Mouse (Mus musculus) urinary bladder, postnatal 25 days (tissue): ENCODE measurements around the gene Gdpd5.

Source experiments
- DNase-seq: peaks from one replicate; pipeline ENCODE4 v3.0.0; 2022; ENCODE audit warnings: low spot score

The Gdpd5 gene

DNA sequence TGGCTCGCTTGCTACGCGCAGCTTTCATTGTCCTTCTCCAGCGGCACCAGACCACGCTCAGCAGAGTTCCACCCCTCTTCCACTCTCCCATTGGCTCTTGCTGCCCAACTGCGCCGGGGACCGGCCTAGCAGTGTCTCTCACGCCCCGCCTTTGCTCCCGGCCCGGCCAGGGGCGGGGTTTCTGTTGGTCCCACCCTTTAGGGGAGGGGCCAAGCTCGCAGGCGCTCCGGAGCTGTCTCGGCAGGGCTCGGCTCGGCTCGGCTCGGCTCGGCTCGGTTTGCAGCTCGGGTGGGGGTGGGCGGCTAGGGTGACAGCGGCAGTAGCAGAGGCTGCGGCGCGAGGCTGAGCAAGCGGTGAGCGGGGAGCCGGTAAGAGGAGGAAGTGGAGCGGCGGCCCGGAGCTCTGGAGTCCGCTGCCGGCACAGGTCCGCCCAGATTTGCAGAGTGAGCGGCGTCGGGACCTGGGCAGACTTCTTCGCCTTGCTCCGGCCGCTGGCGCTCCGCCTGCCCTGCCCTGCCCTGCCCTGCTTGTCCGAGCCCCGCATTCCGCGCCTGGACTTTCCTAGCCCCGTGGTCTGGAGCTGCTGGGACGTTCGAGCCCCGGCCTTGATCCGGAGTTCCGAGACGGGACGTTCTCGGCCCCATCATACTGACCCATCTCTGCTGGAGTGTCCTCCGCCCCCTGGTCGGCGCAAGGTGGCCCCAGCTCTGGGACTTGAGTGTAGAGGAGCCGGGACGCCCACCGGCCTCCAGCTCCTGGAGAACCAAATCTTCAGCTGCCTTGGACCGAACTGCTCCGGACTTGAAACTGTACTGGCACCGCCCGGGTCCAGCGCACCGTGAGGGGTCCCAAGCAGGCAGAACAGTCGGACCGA is at the start of gene Gdpd5:
Gene Gdpd5 (plus strand): TSS at position 201 of the 874 bp plus-strand sequence.
- DNase-seq: peak; percentile 100

DNA sequence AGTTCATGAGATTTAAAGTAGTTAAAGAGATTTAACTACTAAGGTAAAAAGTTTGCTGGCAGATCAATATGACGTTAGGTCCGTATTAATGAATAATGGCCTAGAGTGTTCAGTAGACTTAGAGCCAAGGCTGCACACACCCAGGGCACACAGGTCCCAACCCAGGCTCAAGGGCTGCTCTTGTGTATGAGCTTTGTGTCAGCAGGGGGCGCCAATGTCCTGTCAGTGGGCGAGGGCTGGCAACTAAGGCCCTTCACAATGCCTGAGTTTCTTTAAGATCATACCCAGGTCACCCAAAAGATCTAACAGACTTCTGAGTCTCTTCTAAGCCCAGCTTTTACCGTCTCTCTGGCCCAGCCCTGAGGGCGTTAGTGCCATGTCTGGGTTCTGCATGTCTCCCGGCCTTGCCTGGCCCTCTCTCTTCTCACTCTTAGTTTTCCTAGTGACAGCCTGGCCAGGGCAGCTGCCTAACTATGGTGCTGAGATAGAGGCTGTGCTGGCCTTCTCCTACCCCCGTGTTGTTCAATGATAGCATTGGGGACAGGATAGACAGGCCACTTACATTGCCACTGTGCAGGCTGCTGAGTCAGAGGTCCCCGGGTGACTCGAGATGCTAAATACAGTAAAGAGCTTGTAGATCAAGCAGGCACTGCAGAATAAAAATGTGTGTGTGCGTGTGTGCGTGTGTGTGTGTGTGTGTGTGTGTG is 48.3 kb upstream of the Gdpd5 start:
- peak; percentile 89 for DNase-seq

DNA sequence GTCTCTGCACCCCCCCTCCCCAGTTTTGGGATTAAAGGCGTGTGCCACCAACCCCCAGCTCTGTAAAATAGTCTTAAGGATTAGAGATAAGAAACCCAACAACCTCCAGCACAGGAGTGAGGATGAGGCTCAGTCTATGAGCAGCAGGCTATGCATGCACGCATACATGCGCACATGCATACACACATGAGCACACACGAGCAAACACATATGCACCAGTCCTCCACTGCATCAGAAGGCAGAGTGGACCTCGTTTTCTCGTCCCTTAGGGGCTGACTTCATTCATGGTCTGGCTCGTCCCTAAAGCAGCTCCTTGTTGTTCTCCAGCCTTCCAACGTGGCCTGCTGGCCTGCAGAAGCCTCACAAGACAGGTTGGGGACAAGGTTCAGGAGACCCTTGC is 40.5 kb upstream of the Gdpd5 start:
- DNase-seq: no peak

DNA sequence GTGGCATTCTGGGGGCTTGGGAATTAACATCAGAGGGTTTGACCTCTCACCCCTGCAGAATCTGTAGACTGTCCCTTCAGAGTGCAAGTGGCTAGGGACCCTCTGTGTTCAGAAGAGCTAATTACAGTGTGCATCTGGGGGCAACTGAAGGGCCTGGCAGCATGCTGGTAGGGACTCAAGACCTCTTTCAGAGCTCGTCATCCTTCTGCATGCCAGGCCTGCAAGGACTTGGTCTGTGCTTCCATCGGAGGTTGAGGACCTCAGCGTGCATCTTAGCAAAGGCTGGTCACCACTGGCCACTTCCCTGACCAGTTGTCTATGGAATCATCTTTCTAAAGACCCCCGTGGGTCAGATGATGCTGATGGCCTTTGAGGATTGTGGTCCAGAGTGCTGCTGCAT is 37.6 kb upstream of the Gdpd5 start:
- no peak for DNase-seq

DNA sequence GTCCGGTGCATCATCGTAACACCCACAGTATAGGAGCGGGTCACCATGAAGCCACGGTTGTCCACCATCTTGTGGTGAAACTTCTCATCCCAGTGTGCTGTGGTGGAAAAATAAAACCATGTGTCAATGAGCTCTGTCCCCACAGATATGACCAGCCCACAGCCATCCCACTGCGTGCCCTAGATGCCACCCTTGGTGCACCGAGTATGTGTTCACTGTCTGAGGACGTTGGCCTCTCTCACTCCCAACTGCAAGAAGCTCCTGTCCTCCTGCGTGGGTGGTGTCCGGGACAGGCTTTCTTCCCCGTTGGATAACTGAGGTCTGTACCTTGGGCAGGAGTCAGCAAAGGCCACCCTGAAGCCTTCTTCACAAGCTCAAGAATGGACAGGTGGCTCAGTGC is 33.9 kb upstream of the Gdpd5 start:
- no peak for DNase-seq

DNA sequence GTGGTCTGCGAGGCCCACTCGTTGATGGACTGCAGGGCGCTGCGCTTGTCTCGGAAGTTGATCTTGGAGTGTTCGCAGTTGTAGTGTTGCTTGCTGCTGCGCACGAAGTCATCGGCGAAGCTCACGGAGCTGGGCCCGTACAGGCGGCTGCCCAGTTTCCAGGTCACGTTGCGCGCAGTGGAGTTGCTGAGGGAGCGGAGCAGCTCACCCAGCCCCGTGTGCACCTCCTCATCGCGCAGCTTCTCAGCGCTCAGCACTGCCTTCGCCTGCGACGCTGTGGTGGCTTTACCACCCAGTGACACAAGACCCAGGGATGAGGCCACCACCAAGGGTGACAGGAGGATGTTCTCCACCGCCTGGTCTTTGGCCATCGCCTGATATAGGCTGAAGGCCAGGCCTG is 32.3 kb upstream of the Gdpd5 start:
- no peak for DNase-seq

DNA sequence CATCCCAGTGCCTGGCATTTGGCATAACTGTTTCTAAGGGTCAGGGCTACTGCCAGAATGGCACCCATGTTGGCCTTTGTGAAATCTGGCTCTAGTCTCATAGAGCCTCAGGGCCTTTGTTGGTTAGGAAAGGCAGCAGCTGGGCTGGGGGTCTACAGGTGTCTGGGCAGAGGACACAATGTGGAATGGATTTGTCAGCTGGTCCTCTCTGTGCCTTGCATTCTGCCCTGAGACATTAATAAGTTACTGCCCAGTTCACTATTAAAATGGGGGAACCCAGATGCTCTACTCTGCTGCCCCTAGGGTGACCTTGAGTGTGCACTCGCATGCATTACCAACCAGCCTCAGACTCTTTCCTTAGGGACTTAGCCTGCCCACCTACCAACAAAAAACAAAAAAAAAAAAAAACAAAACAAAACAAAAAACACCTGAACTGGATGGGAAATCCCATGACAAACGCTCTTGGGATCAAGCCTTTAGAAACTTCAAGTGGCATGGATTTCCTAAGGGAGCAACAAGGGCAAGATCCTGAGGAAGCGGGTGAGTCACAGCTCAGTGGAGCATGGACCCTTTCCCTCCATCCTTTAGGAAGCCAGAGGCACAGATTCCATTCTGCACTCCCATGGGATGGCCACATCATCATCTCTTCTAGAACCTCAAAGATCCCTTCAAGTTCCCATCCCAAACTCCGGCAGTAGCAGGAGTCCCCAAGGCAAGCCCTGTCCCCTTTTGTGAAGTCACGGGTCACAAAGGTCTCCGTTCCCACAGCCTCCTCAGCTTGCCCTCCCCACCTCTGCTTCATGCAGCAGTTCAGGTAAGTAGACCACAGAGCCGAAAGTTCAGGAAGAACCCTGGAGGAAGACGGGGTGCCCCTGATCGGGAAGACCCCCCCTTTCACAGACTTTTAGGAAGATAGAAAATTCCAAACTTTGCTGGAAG is 31.2 kb upstream of the Gdpd5 start:
- DNase-seq: no peak

DNA sequence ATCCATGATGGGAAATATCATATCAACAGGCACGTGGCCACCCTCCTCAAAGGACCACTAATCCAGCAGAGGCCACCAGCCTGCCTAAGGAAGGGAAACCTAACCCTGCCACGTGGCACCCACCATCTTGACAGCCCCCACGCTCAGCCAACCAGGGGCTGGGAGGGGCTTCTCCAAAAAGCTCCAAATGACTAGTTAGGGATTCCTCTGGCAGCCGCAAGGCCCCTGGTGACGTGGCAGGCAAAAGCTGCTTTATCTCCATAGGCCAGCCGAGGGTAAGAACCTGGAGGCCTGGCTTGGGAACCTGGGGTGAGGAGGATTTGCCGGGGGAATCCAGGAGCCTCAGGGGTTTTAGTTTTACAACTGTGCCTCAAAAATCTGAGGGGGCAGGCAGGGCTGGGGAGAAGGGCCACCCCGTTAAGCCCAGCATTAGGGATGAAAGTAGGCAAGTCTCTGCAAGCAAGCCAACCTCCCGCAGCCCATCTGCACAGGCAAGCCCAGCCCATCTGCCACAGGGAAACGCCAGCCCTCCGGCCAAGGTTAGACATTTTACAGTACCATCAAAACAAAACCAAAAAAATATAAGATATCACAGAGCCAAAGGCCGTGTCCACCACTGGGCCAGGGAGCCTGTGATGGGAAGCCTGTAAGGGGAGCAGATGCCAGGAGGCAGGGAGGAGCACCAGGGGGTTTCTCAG is 30.0 kb upstream of the Gdpd5 start:
- DNase-seq: peak; percentile 48

DNA sequence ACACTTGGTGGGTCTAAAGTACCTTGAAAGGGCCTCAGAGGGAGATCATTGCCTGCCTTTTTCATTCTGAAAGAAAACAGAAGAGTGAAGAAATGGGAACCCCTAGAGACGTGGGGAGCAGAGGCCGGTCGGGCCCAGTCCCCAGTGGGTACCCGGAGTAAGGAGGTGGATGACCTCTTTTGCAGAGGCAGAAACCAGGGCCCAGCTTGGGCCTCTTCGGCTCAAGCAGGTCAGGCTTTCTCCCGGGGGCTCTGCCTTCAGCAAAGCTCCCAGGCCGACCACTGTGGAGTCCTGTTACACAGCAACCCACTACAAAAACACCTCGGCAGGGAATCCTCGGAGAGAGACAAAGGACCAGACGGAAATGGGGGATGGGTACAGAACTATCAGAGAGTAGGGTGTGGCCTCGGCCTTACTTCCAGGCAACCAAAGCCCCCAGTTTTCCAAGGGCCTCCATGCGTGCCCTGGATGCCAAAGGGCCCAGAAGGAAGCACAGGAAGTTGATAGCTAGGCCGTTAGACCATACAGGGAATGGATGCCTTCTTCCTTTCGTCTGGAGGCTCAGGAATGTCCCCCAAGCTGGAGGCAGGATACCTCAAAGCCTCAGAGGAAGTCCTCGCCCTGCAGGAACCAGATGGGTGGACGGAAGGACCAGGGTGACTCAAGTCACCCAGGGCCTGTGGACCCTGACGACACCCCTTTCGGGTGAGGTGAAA is 29.3 kb upstream of the Gdpd5 start:
- no peak for DNase-seq

DNA sequence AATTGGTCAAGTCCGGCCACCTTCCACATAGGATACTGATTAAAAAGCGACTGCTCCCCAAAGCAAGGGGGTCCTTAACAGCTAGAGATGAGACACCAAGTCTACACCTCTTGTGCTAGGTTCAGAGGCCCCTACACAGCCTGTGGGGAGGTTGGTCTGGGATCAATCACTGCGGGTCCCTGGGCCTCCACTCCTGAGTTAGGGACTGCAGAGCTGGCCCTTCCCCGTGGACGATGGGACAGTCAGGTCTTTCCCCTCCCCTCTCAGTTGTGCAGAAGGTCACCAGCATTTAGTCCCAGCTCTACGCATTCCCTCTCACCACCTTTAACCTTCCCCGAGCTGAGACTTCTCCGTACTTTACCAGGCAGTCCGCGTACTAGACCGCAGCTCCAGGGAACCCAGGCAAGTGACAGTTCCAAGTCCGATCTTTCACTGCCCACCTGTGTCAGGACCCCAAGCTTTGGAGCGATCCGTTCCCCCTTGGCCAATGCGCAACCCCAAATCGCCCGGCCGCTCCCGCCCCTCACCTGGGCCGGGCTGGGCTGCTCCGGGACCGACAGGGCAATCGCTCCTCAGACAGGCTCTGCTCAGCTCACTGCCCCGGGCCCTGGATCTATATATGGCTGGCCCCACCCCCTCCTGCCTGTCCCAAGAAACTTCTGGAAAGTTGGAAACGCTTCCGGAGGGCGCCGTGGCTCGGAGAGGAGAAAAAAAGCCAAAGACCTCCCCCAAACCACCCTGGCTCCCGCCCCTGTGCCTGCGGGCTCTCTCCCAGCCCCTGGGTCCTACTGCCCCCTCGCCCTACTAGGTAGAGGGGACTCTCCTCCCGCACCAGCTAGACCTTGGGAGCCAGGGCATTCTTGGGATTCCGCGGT is 28.5 kb upstream of the Gdpd5 start, which contains the start of gene Serpinh1:
Gene Serpinh1 (minus strand): TSS at position 714 of the 875 bp plus-strand sequence.
- peak; percentile 75 for DNase-seq

DNA sequence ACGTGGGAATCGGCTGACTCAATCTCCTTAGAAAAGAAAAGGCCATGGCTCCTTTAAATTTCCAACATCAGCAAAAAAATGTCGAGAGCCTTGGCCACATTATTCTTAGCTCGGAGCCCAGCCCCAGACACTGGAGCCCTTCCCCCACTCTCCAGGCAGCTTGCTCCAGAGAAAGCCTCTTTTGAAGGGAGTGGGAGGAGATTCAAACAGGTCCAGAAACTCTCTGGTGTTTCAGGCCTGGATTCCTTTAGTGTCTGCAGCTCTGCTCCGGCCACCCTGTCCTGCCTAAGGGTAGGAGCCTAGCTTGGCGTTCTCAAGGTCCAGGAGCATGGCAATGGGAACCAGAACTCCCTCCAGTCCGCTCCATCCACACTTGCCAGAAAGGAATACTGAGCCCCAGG is 25.5 kb upstream of the Gdpd5 start:
- peak; percentile 63 for DNase-seq

DNA sequence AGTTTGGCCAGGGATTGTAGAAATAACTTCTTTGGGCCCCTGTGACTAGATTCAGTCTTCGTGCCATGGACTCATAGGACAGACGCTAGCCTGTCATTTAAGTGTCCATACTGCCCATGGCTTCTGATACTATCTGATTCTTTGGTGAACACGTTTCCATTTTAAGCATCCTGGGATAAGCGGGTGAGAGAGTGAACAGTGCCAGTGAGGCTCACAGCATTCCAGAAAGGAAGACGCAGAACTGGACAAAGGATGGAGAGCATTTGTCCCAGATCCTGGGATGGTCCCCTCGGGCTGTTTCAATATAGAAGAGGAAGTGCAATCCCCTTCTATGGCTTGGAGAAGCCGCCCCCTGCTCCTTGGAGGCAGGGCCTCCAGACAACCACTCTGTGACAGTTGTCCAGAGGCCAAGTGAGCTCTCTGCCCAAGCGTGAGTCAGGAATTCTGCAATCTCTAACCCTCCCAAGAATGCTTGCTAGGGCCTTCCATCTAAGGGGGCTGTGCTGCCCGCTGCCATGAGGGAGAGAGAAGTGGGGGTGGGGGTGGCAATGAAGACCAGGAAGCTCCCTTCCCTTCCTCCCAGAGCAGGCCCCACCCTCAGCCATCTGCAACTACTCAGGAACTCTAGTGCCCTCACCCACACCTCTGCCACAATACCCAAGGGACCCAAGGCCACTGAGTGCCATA is 24.8 kb upstream of the Gdpd5 start:
- peak; percentile 33 for DNase-seq

DNA sequence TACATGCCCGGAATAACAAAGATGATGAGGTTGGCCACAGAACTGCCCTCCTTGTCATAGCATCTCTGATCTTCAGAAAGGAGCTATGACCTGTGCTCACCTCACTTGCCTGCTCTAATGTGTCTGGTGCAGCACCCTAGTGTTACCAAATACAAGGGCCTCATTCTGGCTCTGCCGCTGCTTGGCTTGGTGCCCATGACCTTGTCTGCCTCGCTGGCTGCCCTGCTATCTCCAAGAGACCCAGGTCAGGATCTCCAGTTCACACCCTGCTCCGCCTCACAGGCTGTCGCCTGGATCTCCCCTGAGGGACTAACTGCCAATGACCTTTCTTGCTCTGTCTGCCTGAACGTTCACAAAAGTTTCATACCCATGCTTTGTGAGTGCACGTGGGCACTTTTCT is 24.0 kb upstream of the Gdpd5 start:
- DNase-seq: no peak

DNA sequence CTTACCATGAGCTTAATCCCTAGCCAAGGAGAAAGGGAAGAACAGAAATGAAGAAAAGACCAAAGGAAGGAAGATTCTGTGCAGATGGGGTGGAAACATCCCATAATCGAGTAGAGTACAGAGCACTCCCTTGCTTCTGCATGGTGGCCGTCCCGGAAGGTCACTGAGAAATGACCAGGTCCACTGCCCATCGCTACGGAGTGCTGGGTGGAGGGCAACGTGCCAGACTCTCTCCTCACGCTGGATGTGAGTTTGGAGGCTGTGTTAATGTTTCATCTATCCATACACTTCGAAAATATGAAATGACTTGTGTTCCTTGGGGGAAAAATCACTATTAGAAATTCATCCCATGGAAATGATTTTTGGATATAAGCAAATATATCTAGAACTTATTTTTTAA is 22.8 kb upstream of the Gdpd5 start:
- DNase-seq: no peak

DNA sequence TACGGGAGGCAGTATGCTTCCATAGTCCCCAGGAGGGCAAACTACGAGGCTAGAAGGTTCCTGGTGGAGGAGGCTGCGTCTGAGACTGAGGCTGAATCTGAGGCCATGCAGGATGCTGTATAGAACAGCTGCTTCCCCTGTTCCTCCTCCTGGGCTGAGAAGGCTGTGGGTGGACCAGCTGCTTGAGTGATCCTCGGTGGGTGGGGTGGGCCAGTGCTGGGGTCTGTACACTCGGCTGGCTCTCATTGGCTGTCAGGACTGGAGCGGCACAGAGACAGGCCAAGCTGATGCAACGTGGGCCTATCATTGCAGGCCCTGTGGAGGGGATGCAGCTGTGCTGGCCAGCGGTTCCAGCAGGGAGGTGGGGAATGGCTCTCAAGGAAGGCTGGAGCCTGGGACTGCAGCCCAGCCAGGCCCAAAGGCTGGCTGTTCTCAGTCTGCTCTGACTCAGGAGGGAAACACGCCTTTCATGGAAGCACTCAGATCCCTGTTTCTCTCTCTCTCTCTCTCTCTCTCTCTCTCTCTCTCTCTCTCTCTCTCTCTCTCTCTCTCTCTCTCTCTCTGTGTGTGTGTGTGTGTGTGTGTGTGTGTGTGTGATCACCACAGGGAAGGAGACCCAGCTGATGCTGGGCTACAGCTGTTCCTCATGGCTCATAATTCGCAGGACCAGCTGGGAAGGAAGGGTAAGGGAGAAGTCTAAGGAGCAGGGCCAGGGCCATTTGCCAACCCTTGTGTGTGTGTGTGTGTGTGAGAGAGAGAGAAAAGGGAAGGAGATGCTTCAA is 21.0 kb upstream of the Gdpd5 start:
- peak; percentile 59 for DNase-seq

DNA sequence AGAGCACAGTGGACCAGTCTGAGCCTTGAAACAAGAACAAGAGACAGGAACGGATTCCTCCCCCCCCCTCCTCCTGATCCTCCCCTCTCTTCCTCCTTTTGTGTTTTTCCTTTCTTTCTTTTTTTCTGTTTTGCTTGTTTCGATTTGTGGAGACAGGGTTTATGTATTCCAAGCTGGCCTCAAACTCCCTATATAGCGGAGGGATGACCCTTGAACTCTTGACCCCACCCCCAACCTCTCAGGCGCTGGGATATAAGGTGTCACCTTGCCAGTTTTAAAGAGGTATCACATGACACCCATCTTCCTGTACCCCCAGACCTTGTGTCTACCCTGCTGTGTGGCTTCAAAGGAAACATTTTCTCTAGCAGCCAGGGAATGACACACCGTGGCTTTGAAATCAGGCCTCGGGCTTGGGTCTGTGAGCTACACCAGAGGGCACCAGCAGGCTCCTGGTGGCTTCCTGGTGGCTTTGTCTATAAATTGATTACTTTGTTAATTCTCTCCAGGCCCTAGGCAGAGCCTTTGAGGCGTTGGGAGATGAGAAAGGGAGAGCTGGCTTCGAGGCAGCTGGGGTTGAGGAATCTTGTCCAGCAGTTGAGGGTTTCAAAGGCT is 20.3 kb upstream of the Gdpd5 start:
- no peak for DNase-seq

DNA sequence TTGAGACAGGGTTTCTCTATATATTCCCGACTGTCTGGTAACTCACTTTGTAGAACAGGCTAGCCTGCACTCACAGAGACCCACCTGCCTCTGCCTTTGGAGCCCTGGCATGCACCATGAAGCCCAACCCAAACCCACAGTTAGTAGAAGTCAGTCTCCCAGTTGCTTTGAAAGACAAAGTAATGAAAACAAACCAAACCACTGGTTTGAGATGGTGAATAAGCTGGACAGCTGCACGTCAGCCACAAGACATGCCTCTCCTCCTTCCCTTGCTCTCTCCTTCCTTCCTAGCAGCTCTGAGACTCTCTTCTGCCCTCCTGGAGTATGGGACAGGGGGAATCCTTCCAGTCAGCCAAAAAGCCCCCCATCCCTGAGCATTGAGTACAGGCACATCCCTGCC is 19.1 kb upstream of the Gdpd5 start:
- no peak for DNase-seq

DNA sequence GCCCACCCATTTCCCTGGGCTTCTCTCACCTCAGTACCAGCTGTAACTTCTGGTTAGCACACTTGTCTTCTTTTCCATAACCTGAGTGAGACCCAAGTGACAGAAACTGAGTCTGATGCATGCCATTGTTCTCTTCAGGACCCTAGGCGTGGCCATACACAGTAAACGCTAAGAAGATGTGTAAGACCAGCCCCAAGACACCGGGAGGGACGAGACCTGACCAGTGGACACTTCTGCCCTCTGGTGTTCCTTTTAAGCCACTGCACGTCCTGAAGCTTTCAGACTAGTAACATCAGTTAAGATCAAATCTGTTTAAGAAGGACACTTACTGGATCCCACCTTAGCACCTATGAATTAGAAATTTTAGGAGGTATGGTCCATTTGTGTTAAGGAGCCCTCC is 16.1 kb upstream of the Gdpd5 start:
- DNase-seq: peak; percentile 56
